Mouse (Mus musculus): ENCODE results near the gene 1700080E11Rik. TPM values are rescaled to one million over a fixed set of nuclear protein-coding genes. Genes with fewer than 3 reads are reported as not detected.

1700080E11Rik gene
- total and polyA plus RNA-seq, 3 experiments, result not detected

GRCm38 (mm10) chr9:105132002-105132367 is 12.9 kb downstream of the 1700080E11Rik start:
- peak; percentile 81 for DNase-seq (ENCODE audit: low read depth, low spot score)
- no peak for TF ChIP-seq ZNF384 (IDR thresholded peaks at IDR 0.05; ENCODE audit: low read depth, low read length)
- no peak for TF ChIP-seq JUND (IDR thresholded peaks at IDR 0.05; ENCODE audit: low read depth, low read length)
- no peak for TF ChIP-seq SIN3A (IDR thresholded peaks at IDR 0.05; ENCODE audit: low read length)
- TF ChIP-seq MEF2A (IDR thresholded peaks at IDR 0.05; ENCODE audit: extremely low read depth, insufficient replicate concordance, low read depth, low read length, poor library complexity, severe bottlenecking), result no peak
- TF ChIP-seq USF1 (IDR thresholded peaks at IDR 0.05; ENCODE audit: low read depth, low read length), result no peak
- Histone ChIP-seq H3K79me2 (ENCODE audit: control insufficient read depth, insufficient read depth, low read length, poor library complexity) (peaks cover 2% of the 10 kb centered on the region), H3K4me1 (ENCODE audit: control insufficient read depth in 1 of 2, insufficient read depth in 2 of 2, low read length in 2 of 2) (peaks cover 0 to 11% of the 10 kb centered on the region in 2 experiments; a peak in 3 of 4 replicates), H3K27ac (ENCODE audit: control insufficient read depth, low read depth, low read length) (peak overlapping the region; percentile 40; the same call in 1 of the 2 replicates), H3K9me3 (replicated peaks; ENCODE audit: insufficient read depth, low read length) (no peaks in the 10 kb centered on the region), H3K9ac (ENCODE audit: control insufficient read depth, low read depth, low read length, poor library complexity, severe bottlenecking) (peak overlapping the region; percentile 15; the same call in 1 of the 2 replicates), H3K4me3 (ENCODE audit: control insufficient read depth in 1 of 2, insufficient read depth in 1 of 2, low read depth in 2 of 2, low read length in 2 of 2) (peak overlapping the region; percentile 74 to 98), H3K27me3 (ENCODE audit: control insufficient read depth in 1 of 2, insufficient read depth in 2 of 2, low read length in 2 of 2) (no peaks in the 10 kb centered on the region), H3K36me3 (ENCODE audit: control insufficient read depth in 1 of 2, insufficient read depth in 2 of 2, low read length in 2 of 2) (no peaks in the 10 kb centered on the region)

DNA sequence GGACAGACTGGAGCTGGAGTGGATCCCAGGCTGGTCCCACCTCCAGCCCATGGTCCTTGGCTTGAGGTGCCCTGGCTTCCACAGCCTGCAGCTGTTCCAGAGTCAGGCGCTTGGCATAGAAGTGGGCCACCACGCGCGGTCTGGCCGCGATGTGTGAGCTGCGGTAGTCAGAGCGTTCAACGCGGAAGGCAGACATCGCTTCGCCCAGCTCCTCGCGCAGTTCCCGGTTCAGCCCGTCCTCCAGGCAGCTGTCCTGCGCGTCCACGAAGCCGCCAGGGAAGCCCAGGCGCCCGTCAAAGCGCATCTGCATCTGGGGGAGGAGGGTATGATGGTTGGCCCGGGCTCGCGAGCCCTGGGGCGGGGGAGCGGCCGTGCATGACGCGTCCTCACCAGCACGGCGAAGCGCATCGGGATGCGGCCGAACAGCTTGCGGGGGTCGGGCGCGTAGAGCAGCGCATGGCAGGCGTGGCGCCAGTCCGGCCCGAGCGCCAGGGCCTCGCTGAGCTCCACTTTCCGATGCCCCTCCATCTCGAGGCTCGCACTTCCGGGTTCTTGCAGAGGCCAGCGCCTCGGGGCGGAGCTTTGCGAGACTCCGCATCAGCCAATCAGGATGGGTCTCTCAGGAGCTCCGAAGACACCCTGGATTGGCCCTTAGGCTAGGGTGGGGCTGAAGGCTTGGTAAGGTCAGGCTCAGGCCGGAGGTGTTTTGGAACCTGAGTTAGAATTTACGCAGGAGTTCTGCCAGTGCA is 13.5 kb downstream of the 1700080E11Rik start, which contains the start of gene Nudt16:
Gene Nudt16, minus strand, starts transcription at position 572 of the 749 bp plus-strand sequence.
- H3K9ac ChIP-seq (ENCODE audit: control insufficient read depth, low read depth, low read length, poor library complexity, severe bottlenecking), result peak within 1 kb of the TSS; percentile 71
- TF ChIP-seq SIN3A (IDR thresholded peaks at IDR 0.05; ENCODE audit: low read length) (0 out of 2 replicates have a peak, but pooled peaks have one; percentile 17), ELF1 (IDR thresholded peaks at IDR 0.05; ENCODE audit: low read depth, low read length) (peak; percentile 95), ZNF384 (IDR thresholded peaks at IDR 0.05; ENCODE audit: low read depth, low read length) (no peak), POLR2AphosphoS2 (IDR thresholded peaks at IDR 0.05; ENCODE audit: low read length) (no peak), POLR2A (IDR thresholded peaks at IDR 0.05; ENCODE audit: control insufficient read depth in 1 of 2, insufficient read depth in 1 of 2, low read depth in 1 of 2, low read length in 2 of 2, poor library complexity in 1 of 2) (peak in 1 of 2 experiments; percentile 68; a peak in 2 of 4 replicates), ZC3H11A (IDR thresholded peaks at IDR 0.05; ENCODE audit: low read depth, low read length) (no peak), GABPA (IDR thresholded peaks at IDR 0.05; ENCODE audit: low read depth, low read length) (no peak), HCFC1 (IDR thresholded peaks at IDR 0.05; ENCODE audit: low read depth, low read length) (peak; percentile 38; the same call in 1 of the 2 replicates), NELFE (IDR thresholded peaks at IDR 0.05; ENCODE audit: low read depth, low read length) (peak; percentile 77), POLR2AphosphoS5 (IDR thresholded peaks at IDR 0.05; ENCODE audit: borderline replicate concordance, low read depth, low read length) (no peak), TCF12 (IDR thresholded peaks at IDR 0.05; ENCODE audit: low read depth, low read length) (peak; percentile 42; the same call in 1 of the 2 replicates), TBP (IDR thresholded peaks at IDR 0.05; ENCODE audit: low read depth, low read length) (0 out of 2 replicates have a peak, but pooled peaks have one; percentile 15), MAX (IDR thresholded peaks at IDR 0.05; ENCODE audit: low read length) (peak; percentile 41; the same call in 1 of the 2 replicates), MAFK (IDR thresholded peaks at IDR 0.05; ENCODE audit: borderline replicate concordance, low read depth, low read length) (no peak), CHD2 (IDR thresholded peaks at IDR 0.05; ENCODE audit: low read length) (no peak), MXI1 (IDR thresholded peaks at IDR 0.05; ENCODE audit: low read depth, low read length) (peak; percentile 28; the same call in 1 of the 2 replicates), E2F4 (IDR thresholded peaks at IDR 0.05; ENCODE audit: borderline replicate concordance, low read depth, low read length) (no peak), GATA1 (IDR thresholded peaks at IDR 0.05; ENCODE audit: low read depth, low read length) (no peak)
- peak within 1 kb of the TSS; percentile 74 to 98 for H3K4me3 ChIP-seq (ENCODE audit: control insufficient read depth in 1 of 2, insufficient read depth in 1 of 2, low read depth in 2 of 2, low read length in 2 of 2)
- peak within 1 kb of the TSS; percentile 40; the same call in 1 of the 2 replicates for H3K27ac ChIP-seq (ENCODE audit: control insufficient read depth, low read depth, low read length)
- peak; percentile 94 for DNase-seq (ENCODE audit: low read depth, low spot score)
- peaks cover 2% of the 10 kb centered on the region for H3K79me2 ChIP-seq (ENCODE audit: control insufficient read depth, insufficient read depth, low read length, poor library complexity)
- H3K27me3 ChIP-seq (ENCODE audit: control insufficient read depth in 1 of 2, insufficient read depth in 2 of 2, low read length in 2 of 2), result no peaks in the 10 kb centered on the region
- no peaks in the 10 kb centered on the region for H3K36me3 ChIP-seq (ENCODE audit: control insufficient read depth in 1 of 2, insufficient read depth in 2 of 2, low read length in 2 of 2)
- H3K9me3 ChIP-seq (replicated peaks; ENCODE audit: insufficient read depth, low read length), result no peaks in the 10 kb centered on the region
- peaks cover 0 to 11% of the 10 kb centered on the region in 2 experiments; a peak in 3 of 4 replicates for H3K4me1 ChIP-seq (ENCODE audit: control insufficient read depth in 1 of 2, insufficient read depth in 2 of 2, low read length in 2 of 2)

Measured in MEL (cell line).